Mouse (Mus musculus): ENCODE measurements around the gene Mr1.

Mr1 gene

DNA sequence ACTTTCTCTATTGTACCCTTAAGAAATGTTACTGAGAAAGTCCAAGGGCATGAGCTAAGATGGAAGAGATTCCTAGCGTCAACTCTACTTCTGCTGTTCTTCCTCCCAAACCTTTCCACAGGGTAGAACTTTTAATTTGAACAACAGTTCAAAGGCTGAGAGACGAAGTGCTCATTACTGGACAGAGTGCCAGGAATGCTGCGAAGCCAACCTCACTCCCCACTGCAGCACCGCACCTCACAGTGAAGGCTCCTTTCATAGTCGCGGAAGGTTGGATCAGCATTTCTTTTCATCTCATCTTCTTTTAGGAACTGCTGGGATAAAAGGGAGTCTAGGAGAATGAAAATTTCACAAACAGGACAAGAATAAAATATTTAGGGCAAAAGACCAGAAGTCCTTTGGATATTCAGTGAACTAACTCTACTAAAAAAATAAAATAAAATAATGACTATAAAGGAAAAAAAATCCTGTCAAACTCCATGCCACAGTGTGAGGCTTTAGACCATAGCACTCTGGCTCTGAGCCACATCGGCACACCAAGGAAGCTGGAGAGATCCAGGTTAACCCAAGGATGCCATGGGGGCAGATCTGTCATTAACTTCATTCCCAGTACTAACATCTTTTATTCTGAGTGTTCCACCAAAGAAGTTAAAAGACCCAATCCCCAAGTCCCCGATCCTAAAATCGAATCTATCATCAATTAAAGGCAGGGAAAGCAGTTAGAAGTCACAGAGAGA, 52.5 kb downstream of the Mr1 start:
- no peak for DNase-seq (ENCODE audit: low spot score)

DNA sequence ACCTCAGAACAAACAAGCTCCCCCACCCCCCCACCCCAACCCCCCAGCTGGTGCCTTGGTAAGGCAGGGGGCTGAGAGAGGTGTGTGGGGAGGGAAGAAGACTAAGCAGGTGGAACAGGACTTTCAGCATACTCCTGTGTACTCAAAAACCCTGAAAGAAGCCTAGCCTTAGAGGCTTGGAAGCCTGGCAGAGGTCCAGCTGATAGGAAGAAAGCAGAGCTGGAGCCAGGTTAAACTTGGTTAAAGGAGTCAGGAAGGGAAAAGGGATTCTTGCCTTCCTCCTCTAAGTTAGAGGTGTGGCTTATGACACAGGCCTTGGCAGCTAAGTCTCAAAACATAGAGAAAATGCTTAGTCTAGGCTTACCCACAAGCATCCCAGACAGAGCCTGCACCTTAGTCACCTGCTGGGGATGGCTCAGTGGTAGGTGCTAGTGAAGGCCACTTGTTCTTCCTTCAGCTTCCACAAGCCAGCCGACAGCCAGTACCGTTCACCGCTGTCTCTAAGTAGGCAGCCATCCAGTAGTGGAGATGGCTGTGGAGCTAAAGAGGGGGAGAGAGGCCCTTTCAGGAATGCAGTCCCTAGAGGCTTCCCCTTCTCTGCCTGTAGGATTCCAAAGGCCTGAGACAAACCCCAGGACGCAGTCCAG, 53.3 kb downstream of the Mr1 start:
- DNase-seq (ENCODE audit: low spot score), result no peak

DNA sequence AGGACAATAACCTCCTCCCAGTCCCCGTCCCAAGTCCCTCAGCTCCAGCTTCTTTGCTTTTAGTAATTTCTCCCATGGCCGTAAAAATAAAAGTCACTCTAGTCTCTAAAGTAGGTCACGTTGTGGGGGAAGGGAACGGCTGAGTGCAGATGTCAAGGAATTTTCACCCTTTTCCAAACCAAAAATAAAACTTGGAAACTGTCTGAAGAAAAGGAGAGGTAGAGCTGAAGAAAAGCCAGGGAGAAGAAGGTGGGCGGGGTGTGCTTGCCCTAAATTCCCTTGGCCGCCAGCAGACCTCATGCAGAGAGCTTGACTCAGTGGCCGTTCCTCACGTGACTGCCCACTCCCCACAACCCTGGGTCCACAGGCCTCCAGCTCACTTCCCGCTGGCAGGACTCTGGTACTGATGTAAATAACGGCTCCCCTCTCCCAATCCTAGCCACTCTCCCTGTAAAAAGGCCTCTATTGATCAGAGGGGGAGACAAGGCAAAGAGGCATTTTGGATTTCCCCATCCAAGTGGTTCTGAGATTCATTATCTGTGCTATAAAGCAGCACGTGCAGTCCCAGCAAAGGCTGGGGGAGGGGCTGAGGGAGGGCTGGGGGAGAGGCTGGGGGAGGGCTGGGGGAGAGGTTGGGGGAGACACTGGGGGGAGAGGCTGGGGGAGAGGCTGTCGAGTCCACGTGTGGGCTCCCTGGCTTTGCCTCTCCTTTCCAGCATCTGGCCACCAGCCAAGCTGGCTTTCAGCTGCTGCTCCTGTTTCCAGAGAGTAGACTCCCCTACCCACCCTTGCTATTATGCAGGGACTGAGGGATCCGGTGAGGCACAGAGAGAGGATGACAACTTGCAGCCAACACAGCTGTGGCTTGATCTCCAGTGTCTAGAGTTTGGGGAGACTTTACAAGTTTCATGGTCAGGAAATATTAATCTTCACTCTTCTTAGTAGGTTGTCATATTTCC, 54.5 kb downstream of the Mr1 start:
- no peak for DNase-seq (ENCODE audit: low spot score)

DNA sequence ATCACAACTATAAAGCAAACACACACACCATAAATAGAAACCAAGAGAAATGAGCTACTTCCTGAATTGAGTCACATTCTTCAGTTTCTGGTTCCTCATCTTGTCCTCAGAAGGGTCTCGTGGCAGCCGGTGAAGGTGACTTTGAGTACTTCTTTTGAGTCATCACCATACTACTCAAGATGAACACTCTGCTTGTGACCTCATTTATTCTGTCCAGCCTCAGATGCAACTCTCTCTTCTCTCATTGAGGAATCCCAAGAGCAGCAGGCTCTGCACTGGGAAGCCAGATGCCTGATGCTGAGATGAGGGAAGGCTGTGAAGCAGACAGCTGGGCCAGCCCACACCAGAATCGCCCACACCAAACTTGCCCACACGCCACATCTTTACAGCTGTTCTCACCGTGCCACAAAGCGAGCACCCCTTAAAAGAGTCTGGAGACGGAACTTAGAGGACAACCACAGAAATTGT, 55.2 kb downstream of the Mr1 start:
- DNase-seq (ENCODE audit: low spot score), result no peak

DNA sequence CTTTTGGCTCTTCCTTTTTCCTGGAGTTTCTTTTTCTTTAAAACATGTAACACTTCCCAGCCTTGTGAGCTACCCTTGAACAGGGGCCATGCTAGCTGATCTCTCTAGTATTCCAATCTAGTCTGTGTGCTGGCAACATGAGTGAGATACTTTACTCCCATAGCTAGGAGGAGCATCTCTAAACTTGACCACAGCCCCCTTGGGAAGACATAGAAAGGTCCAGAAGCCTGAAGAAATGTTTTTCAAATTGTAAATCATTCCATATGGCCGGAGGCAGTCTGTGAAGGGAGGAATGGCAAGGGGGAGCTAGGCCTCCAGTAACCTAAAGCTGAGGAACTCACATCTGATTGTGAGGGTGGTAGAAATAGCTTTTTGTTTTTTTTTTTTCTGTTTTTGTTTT, 55.9 kb downstream of the Mr1 start:
- DNase-seq (ENCODE audit: low spot score), result no peak

DNA sequence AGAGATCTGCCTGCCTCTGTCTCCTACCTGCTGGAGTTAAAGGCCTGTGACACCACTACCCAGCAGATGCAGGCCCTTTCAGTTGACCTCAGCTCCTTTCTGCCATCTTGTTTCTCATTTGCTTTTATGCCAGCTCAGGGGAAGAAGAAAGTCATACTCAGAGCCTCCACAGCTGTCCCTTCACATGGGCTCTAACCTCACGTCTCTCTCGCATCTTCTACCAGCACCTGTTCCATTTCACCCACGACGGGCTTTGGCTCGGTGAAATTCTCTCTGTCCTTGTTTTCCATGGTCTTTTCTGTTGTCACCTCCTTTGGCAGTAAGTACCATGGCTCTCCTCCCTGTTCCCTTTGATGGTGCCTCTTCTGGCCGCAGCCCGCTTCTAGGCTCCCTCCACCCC, 56.3 kb downstream of the Mr1 start:
- no peak for DNase-seq (ENCODE audit: low spot score)

DNA sequence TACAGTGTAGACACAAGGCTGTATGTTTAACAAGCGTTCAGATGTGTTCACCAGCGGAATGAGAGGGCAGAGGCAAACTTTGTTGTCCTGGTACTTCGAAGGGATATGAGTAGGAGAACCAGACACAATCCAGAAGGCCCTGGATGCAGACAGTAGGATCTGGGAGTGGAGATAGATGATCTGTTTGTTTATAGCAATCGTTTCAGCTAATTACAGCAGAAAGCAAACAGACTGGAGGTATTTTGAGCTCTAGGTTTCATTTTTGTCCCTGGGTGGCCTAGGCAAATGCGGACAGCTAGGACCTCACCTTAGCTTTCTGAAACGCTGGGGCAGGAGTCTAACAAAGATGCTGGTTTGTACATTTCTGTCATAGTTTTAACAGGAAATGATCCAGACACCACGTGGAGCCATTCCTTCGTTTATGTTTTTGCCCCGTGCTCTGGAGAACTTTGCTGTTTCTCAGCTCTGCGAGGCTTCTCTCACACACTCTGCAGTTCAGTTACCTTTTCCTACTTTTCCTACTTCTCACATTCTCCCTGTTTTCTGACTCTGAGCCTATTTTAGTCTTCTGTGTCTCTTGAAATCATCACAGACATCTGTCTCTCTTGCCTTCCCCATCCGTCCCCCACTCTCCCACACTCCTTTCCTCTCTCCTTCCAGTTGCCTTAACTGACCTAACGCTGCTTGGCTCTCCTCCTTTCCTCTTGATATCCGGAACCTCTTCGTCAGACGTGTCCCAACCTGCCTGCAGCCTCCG, 57.6 kb downstream of the Mr1 start:
- DNase-seq (ENCODE audit: low spot score), result no peak

DNA sequence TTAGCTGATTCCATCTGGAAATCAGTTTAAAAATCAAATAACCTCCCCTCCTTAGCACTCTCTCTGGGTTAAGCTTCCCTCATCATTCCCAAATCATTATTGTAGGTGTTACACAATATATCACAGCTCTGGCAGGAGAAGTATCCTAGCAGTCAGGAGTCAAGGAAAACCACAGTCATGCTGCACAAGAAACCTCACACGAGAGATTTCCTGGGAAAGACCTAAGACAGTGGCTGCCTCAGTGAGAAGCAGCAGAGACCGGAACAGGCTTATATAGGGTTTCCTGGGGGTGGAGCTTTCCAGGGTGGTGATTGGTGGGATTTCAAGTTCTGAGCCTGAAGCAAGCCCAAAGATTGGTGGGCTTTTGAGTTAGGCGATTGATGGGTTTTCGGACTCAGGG, 58.6 kb downstream of the Mr1 start:
- DNase-seq (ENCODE audit: low spot score), result no peak

DNA sequence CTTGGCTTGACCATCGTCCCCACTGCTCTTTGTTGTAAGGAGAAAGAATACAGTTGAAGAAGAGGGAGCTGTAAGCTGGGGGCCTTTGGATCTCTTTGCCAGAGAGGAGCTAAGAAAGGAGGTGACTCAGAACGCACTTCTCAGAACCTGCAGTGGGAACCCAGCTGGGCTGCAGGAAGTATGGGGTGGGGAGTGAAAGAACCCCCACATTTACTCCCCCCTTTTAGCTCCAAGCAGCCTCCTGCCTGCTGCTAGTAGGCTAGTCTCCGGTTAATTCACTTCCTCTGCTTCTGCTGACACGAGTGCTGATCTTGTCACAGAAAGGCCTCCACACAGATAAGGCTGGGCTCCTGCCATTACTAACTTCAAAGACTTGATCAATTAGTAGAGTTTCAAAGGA, 59.7 kb downstream of the Mr1 start:
- no peak for DNase-seq (ENCODE audit: low spot score)

DNA sequence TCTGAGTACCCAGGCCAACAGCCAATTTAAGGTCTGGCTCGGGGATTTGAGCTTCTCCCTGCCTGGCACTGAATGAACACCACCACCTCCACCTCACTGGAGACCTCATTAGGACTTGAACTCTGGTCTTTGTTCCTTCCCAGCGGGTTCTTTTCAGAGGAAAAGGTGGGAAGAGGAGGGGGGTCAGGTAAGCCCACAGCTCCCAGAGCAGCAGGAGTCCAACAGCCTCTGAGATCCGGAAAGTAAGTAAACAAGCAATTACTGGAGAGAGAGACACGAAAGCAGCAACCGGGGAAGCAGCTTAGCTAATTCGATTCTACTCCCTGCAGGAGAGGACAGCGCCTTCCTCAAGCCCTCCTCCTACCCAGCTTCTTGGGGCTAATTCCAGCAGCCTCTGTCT, 60.2 kb downstream of the Mr1 start:
- no peak for DNase-seq (ENCODE audit: low spot score)

DNA sequence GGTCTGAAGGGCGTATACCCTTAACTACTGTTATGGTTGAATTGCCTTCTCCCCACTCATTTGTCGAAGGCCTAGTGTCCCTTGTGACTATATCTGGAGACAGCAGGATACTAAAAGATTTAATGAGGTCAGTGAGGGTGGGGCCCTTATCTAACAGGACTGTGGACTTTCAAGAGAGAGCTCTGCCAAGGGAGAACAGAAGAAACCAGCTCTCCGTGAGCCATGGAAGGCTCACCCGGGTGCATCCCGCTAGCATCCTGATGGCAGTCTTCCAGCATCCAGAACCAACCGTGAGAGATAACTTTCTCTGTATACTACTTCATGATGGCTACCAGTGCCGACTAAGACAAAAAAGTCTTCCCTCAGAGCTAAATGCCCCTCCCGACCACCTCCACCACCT, 61.8 kb downstream of the Mr1 start:
- no peak for DNase-seq (ENCODE audit: low spot score)

DNA sequence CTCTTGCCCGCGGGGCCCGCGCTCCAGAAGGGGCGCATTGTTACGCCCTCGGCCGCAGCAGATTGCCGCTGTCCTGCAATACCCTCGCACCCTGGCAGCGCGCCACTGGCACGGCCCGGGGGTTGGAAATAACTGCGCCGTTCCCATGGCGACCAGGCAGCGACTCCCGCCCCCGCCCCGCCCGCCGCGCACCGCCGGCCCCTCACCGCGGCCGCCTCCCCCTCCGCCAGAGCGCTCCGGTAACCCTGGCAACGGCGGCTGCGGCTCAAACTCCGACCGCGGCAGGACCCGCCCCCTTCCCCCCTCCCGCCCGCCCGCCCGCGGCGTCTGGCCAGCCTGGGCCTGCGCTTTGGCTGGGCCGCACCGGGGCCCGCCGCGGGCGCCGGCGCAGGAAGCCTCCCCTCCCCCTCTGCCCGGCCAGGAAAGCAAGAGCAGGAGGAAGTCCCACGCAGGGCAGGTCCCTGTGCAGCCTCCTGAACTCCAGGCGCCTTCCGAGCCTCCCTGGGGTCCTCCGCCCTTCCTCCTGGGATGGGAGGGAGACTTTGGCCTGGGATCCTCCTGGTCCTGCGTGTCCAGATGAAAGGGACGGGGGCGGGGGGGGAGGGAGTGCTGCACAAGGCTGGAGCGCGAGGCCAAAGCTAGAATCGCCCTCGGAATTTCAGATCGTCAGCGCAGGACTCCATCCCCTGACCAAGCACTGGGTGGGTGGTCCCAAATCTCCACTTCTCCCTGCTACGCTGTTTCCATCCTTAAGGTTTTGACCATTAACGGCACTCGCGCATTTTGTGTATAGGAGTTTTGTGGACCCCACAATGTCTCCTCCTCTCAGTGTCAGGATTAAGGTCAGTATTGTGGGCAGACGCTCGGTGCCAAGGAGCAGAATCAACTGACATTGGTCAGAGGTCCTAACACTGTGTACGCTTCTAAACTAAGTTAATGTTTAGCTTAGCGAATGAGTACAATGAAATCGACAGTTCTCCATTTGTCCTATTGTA, 63.0 kb downstream of the Mr1 start:
- peak; percentile 76 for DNase-seq (ENCODE audit: low spot score)

DNA sequence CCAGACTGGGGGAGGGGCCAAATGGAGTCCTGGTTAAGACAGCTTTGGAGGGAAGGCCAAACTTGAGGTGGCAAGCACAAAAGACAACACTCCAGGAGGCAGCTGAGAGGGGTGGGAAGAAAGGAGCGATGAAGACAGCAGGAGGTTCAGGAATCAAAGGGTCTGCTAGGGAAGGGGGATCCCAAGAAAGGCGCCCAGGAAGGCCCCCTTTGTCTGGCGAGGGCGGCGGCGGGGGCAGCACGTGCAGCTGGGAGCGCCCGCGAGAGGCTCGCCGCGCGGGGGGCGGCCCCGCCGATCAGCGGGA, 63.7 kb downstream of the Mr1 start:
- no peak for DNase-seq (ENCODE audit: low spot score)

DNA sequence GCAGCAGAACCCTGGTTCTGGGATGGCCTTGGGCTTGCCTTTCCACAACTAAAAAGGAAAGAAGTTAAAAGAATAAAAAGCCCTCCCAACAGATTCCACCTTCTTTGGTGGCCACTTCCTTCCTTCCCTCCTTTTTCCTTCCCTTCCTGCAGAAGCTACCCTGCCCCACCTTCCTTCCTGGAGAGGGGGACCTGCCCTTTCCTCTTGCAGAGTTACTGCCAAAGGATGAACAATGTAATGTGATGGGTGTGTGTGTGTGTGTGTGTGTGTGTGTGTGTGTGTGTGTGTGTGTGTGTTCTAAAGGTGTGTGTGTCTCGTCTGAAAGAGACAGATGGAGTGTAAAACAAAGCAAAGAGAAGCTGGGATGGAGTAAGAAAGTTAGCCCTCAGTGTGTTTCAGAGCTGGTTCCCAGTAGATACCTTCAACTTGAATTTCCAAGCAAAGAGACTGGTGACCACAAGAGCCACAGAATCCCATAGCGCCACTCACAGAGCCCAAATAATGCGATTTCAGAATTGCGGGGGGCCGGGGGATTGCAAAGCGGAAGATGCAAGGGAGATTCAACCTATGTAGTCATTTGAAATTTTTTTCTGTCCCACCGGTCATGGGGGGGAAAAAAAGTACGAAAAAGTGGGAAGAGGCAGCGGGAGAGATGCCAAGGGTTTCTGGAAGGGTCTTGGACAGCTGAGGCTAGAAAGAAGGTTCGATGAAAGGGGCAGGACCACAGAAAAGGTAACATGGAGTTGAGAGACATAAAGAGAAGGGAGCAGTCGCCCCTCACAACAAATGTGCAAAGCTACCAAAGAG, 64.3 kb downstream of the Mr1 start:
- DNase-seq (ENCODE audit: low spot score), result no peak

DNA sequence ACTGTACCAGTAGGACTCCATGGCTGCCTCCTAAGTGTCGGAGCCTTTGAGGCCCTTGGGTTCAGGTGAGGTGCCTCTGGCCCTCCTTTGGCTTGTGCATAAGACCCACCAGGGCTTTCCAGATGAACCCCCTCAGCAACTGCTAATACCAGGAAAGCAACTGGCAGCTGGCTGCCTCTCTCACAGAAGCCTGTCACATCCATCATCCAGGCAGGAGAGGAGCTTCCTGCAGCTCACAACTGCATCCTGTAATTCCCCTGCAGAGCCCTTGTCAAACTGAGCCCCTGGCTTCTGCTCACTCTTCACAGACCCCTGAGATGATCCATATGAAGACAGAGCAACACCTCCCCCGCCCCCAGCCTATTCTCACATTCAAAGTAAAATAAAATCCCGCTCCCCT, 68.9 kb downstream of the Mr1 start:
- DNase-seq (ENCODE audit: low spot score), result no peak

Data from urinary bladder, postnatal 10 days (tissue).